Mouse (Mus musculus) cerebellum, adult 11-12 months (tissue): ENCODE measurements around the gene Crlf2.
A peak's percentile ranks its signal among the peaks of the same experiment; 100 is the strongest.

ENCODE experiments used
- DNase-seq: peaks from one replicate; pipeline ENCODE4 v3.0.0; 2022

Crlf2 gene

GRCm38 (mm10) chr5:109558404-109559160 is at the start of gene Crlf2:
Gene Crlf2, minus strand, starts transcription at chr5:109558993.
- peak; percentile 98 for DNase-seq

GRCm38 (mm10) chr5:109602585-109602984 is 43.8 kb upstream of the Crlf2 start:
- no peak for DNase-seq

GRCm38 (mm10) chr5:109601080-109601479 is 42.3 kb upstream of the Crlf2 start:
- no peak for DNase-seq

- no peak for DNase-seq
These were observed 40.1 kb upstream of the Crlf2 start for GRCm38 (mm10) chr5:109598876-109599275.

GRCm38 (mm10) chr5:109596647-109597046 is 37.9 kb upstream of the Crlf2 start:
- DNase-seq, result no peak

- peak; percentile 6 for DNase-seq
These were observed 4.0 kb upstream of the Crlf2 start for GRCm38 (mm10) chr5:109562829-109563228.

- peak; percentile 54 for DNase-seq
These were observed 398 bp upstream of the Crlf2 start for GRCm38 (mm10) chr5:109559191-109559590.

- DNase-seq, result no peak
These were observed 730 bp downstream of the Crlf2 start for GRCm38 (mm10) chr5:109558123-109558403.

- peak; percentile 100 for DNase-seq
These were observed 1.3 kb downstream of the Crlf2 start for GRCm38 (mm10) chr5:109557321-109558122.

- peak; percentile 98 for DNase-seq
These were observed 2.0 kb downstream of the Crlf2 start for GRCm38 (mm10) chr5:109556591-109557320.

GRCm38 (mm10) chr5:109555676-109556571 is 2.9 kb downstream of the Crlf2 start:
- peak; percentile 91 for DNase-seq

- peak; percentile 82 for DNase-seq
These were observed 3.5 kb downstream of the Crlf2 start for GRCm38 (mm10) chr5:109555236-109555675.

GRCm38 (mm10) chr5:109554091-109555050 is 4.4 kb downstream of the Crlf2 start:
- peak; percentile 75 for DNase-seq

GRCm38 (mm10) chr5:109553160-109553930 is 5.4 kb downstream of the Crlf2 start:
- DNase-seq, result peak; percentile 71

- peak; percentile 51 for DNase-seq
These were observed 6.3 kb downstream of the Crlf2 start for GRCm38 (mm10) chr5:109552541-109552940.

GRCm38 (mm10) chr5:109552116-109552515 is 6.7 kb downstream of the Crlf2 start:
- DNase-seq, result peak; percentile 47

- DNase-seq, result peak; percentile 52
These were observed 7.6 kb downstream of the Crlf2 start for GRCm38 (mm10) chr5:109551041-109551765.

GRCm38 (mm10) chr5:109550225-109550935 is 8.4 kb downstream of the Crlf2 start:
- DNase-seq, result peak; percentile 8

GRCm38 (mm10) chr5:109548712-109549111 is 10.1 kb downstream of the Crlf2 start:
- DNase-seq, result no peak
